Mouse (Mus musculus) CH12.LX (cell line): ENCODE measurements at regions not wholly inside any gene's neighbourhood (a gene's known extent, or its start where the extent isn't known, plus 50 kb on each side); places are given as distances from the start of the nearest gene placed in this dataset.

Source experiments
- DNase-seq: peaks from one replicate; pipeline ENCODE4 v3.0.0-alpha.2; 2013; ENCODE audit errors: extremely low read depth
- H3K27ac ChIP-seq: 2 replicates; pipeline ENCODE4 v1.5.1; 2012; ENCODE audit warnings: low read depth, mild to moderate bottlenecking, control low read depth, moderate library complexity; ENCODE audit not compliant: insufficient read depth
- H3K27me3 ChIP-seq: replicated peaks from 2 replicates; pipeline ENCODE3; 2012; ENCODE audit warnings: inconsistent platforms
- H3K36me3 ChIP-seq, 2 experiments: replicated peaks in 1 of 2; 2 replicates each; pipeline versions ENCODE3 to v1.6.1; 2012; ENCODE audit warnings: inconsistent platforms in 1 of 2, low read length in 1 of 2, mild to moderate bottlenecking in 1 of 2, mixed read lengths in 1 of 2, moderate library complexity in 1 of 2; ENCODE audit not compliant: control insufficient read depth in 1 of 2, insufficient read depth in 1 of 2
- H3K4me1 ChIP-seq, 2 experiments: 2 replicates each; pipeline ENCODE4 v1.6.1; 2012; ENCODE audit warnings: inconsistent platforms in 1 of 2, moderate library complexity in 1 of 2; ENCODE audit not compliant: insufficient read depth in 2 of 2, control insufficient read depth in 1 of 2
- H3K4me2 ChIP-seq: 2 replicates; pipeline ENCODE4 v1.6.1; 2012; ENCODE audit warnings: low read depth, mild to moderate bottlenecking, control low read depth; ENCODE audit not compliant: poor library complexity, insufficient read depth, severe bottlenecking
- H3K4me3 ChIP-seq, 3 experiments: fragments of 150-350 bp in 1 of 3; sonication (generic) in 1 of 3; replicated peaks in 1 of 3; 2 replicates each; pipeline versions ENCODE3 to v1.5.1; 2011 to 2012; ENCODE audit warnings: low read depth in 2 of 3, low read length in 2 of 3, mild to moderate bottlenecking in 2 of 3, moderate library complexity in 2 of 3, control low read depth in 1 of 3, improper control_type of control experiment in 1 of 3, inconsistent platforms in 1 of 3, mixed read lengths in 1 of 3; ENCODE audit not compliant: poor library complexity in 1 of 3
- H3K79me2 ChIP-seq: replicated peaks from 2 replicates; pipeline ENCODE4 v1.6.1; 2012; ENCODE audit warnings: mild to moderate bottlenecking, moderate library complexity; ENCODE audit not compliant: control insufficient read depth, poor library complexity, insufficient read depth, severe bottlenecking; ENCODE audit errors: extremely low read depth
- H3K9ac ChIP-seq: 2 replicates; pipeline ENCODE4 v1.6.1; 2012; ENCODE audit warnings: low read depth, mild to moderate bottlenecking, control low read depth, moderate library complexity; ENCODE audit not compliant: insufficient read depth
- H3K9me3 ChIP-seq: replicated peaks from 2 replicates; pipeline ENCODE3; 2012; ENCODE audit warnings: low read length, inconsistent platforms, mixed read lengths
- ELF1 ChIP-seq: IDR thresholded peaks from 2 replicates; pipeline ENCODE4 v1.6.1; 2014; ENCODE audit warnings: low read depth, mild to moderate bottlenecking, inconsistent platforms, low read length, improper control_type of control experiment
- EP300 ChIP-seq: IDR thresholded peaks from 2 replicates; pipeline ENCODE4 v1.6.1; 2011; ENCODE audit warnings: low read length, improper control_type of control experiment
- GABPA ChIP-seq: IDR thresholded peaks from 2 replicates; pipeline ENCODE4 v1.6.1; 2012; ENCODE audit warnings: low read depth, low read length, improper control_type of control experiment, inconsistent platforms; ENCODE audit not compliant: insufficient replicate concordance
- IRF4 ChIP-seq: IDR thresholded peaks from 2 replicates; pipeline ENCODE4 v1.6.1; 2014; ENCODE audit warnings: low read depth, mild to moderate bottlenecking, inconsistent platforms, low read length, improper control_type of control experiment
- JUN ChIP-seq: IDR thresholded peaks from 2 replicates; pipeline ENCODE4 v1.6.1; 2011; ENCODE audit warnings: low read depth, mild to moderate bottlenecking, low read length, improper control_type of control experiment, moderate library complexity; ENCODE audit not compliant: insufficient read depth
- JUND ChIP-seq: conservative IDR thresholded peaks from 2 replicates; pipeline ENCODE4 v1.6.1; 2011; ENCODE audit warnings: low read depth, low read length, improper control_type of control experiment
- KAT2A ChIP-seq: IDR thresholded peaks from 2 replicates; pipeline ENCODE4 v1.6.1; 2012; ENCODE audit warnings: low read length, improper control_type of control experiment, inconsistent platforms; ENCODE audit not compliant: insufficient replicate concordance
- MAFK ChIP-seq: IDR thresholded peaks from 2 replicates; pipeline ENCODE4 v1.6.1; 2011; ENCODE audit warnings: low read length, improper control_type of control experiment; ENCODE audit not compliant: insufficient replicate concordance
- MAZ ChIP-seq: IDR thresholded peaks from 2 replicates; pipeline ENCODE4 v1.6.1; 2012; ENCODE audit warnings: low read depth, mild to moderate bottlenecking, inconsistent platforms, low read length, improper control_type of control experiment, moderate library complexity
- MYC ChIP-seq: IDR thresholded peaks from 2 replicates; pipeline ENCODE4 v1.6.1; 2011; ENCODE audit warnings: low read depth, mild to moderate bottlenecking, improper control_type of control experiment, low read length
- NELFE ChIP-seq: IDR thresholded peaks from 2 replicates; pipeline ENCODE4 v1.6.1; 2011; ENCODE audit warnings: low read depth, low read length, improper control_type of control experiment
- NRF1 ChIP-seq: IDR thresholded peaks from 2 replicates; pipeline ENCODE4 v1.6.1; 2014; ENCODE audit warnings: low read depth, mild to moderate bottlenecking, inconsistent platforms, low read length, improper control_type of control experiment, moderate library complexity
- POLR2A ChIP-seq: IDR thresholded peaks from 2 replicates; pipeline ENCODE4 v1.6.1; 2011; ENCODE audit warnings: low read depth, mild to moderate bottlenecking, improper control_type of control experiment, low read length
- POLR2AphosphoS2 ChIP-seq: IDR thresholded peaks from 2 replicates; pipeline ENCODE4 v1.6.1; 2011; ENCODE audit warnings: low read depth, low read length, improper control_type of control experiment
- RCOR1 ChIP-seq: conservative IDR thresholded peaks from 2 replicates; pipeline ENCODE4 v1.6.1; 2012; ENCODE audit warnings: low read depth, mild to moderate bottlenecking, inconsistent platforms, low read length, improper control_type of control experiment
- TCF12 ChIP-seq: IDR thresholded peaks from 2 replicates; pipeline ENCODE4 v1.6.1; 2014; ENCODE audit warnings: low read depth, mild to moderate bottlenecking, inconsistent platforms, low read length, improper control_type of control experiment
- USF1 ChIP-seq: IDR thresholded peaks from 2 replicates; pipeline ENCODE4 v1.6.1; 2014; ENCODE audit warnings: low read depth, mild to moderate bottlenecking, inconsistent platforms, low read length, improper control_type of control experiment
- ZC3H11A ChIP-seq: IDR thresholded peaks from 2 replicates; pipeline ENCODE4 v1.6.1; 2012; ENCODE audit warnings: low read depth, mild to moderate bottlenecking, inconsistent platforms, low read length, improper control_type of control experiment
- ZKSCAN1 ChIP-seq: IDR thresholded peaks from 2 replicates; pipeline ENCODE4 v1.6.1; 2012; ENCODE audit warnings: low read depth, inconsistent platforms, low read length, improper control_type of control experiment, borderline replicate concordance
- dilution Hi-C: fragments of 300-500 bp; cut with MboI; formaldehyde crosslinking; loops from 2 replicates; pipeline ENCODE4 v1.14.3; 2020; ENCODE audit warnings: low sequenced_read_pairs; ENCODE audit not compliant: extremely low pct_unique_long_range_greater_than_20kb, extremely low pct_ligation_motif_present
- in situ Hi-C: fragments of 300-500 bp; cut with MboI; formaldehyde crosslinking; loops from 3 replicates; pipeline ENCODE4 v1.14.3; 2019; ENCODE audit warnings: low sequenced_read_pairs, low pct_ligation_motif_present, low pct_unique_long_range_greater_than_20kb, mixed read lengths

DNA sequence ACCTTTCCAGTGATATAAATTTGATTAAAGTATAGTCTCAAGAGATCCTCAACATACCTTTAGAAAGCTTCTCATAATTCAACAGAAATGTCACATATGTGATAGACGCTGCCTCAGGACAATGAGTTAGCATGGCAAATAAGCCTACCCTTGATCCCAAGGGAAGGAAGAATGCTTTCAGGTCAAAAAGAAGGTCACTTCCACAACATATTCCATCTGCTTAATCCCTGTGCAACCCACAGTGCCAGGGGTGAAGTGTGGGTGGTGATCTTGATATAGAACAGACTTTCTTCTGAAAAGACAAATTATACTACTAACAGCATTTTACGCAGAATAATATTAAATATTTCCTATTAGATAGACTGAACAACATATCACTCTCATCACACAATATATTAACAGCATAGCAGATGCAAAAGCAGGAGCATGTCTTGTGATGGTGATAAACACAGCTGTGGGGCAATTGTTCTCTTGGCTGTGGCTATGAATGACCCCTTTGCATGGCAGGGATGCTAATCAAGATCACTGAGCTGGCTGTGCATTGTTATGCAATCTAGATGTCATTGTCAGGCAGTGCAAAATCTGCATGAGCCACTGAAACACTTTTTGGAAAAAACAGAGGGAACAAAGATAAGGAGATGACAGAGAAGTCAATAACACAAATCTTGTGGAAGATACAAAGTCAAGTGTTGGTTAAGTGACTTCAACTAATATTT lies 236.2 kb upstream of the Robo1 start:
- Histone ChIP-seq H3K36me3 (no peaks in the 10 kb centered on the region), H3K79me2 (no peaks in the 10 kb centered on the region), H3K4me1 (no peaks in the 10 kb centered on the region), H3K4me2 (no peak overlapping the region), H3K4me3 (no peak overlapping the region), H3K9me3 (peaks cover 27% of the 10 kb centered on the region), H3K27me3 (no peaks in the 10 kb centered on the region), H3K9ac (no peak overlapping the region), H3K27ac (no peak overlapping the region)
- TF ChIP-seq POLR2A (no peak), ZC3H11A (no peak), IRF4 (no peak), NRF1 (no peak), JUN (no peak), GABPA (no peak), EP300 (no peak), POLR2AphosphoS2 (no peak), NELFE (no peak), USF1 (no peak), ZKSCAN1 (no peak), TCF12 (no peak), RCOR1 (no peak), ELF1 (no peak), MAZ (no peak), KAT2A (no peak), MYC (no peak)
- no peak for DNase-seq
- dilution Hi-C loops, result no loop called here
- in situ Hi-C loops, result no loop called here

DNA sequence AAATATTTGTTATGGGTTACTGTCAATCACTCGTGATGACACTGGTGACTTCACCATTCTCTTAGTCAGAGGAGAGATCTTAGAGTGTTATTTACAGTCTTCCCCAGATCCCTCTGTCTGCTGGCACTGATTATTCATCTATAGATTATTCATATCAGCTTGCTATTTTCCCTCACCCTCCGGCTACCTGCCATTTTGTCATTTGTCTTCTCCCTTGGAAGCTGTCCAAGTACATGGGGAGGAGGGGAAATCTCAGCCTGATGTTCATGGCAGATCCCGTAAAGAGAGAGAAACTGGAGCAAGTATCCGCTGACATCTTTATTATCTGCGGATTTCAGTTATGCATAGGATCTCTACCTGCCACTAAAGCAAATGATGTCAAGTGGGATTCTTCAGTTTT lies 222.9 kb upstream of the Robo1 start:
- dilution Hi-C loops (no loop called here), in situ Hi-C loops (no loop called here)
- TF ChIP-seq TCF12, result no peak
- TF ChIP-seq NELFE, result no peak
- no peak for TF ChIP-seq POLR2A
- no peak for TF ChIP-seq MAFK
- TF ChIP-seq POLR2AphosphoS2, result no peak
- TF ChIP-seq JUND, result no peak
- no peaks in the 10 kb centered on the region for H3K79me2 ChIP-seq
- no peak overlapping the region for H3K9ac ChIP-seq
- no peak overlapping the region for H3K4me2 ChIP-seq
- peaks cover 39% of the 10 kb centered on the region for H3K9me3 ChIP-seq
- no peak overlapping the region for H3K27ac ChIP-seq
- no peaks in the 10 kb centered on the region for H3K36me3 ChIP-seq
- no peaks in the 10 kb centered on the region for H3K27me3 ChIP-seq
- DNase-seq, result no peak
- no peak overlapping the region for H3K4me3 ChIP-seq
- H3K4me1 ChIP-seq, result no peaks in the 10 kb centered on the region
